Mouse (Mus musculus): ENCODE data around the gene Cfd.

Gene Cfd

DNA sequence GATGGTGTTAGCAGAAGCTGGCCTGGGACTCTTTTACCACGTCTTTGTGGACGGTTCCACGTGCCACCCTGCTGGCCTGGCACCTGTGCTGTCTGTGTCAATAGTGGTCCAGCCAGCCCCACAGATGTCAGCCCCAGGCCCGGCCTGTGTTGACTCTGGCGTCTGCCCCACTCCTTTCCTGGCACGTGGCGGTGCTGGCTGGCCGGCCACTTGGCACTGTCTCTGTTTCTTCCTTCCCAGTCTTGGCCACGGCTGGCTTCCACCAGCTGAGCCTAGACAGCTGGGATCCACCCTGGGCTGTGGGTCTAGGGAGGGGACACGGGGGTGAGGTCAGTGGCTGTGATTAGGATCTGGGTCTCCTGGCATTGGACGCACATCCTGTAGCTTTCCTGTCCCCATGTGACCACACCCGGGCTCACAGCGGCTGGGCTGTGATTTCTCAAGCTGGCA lies 43.6 kb downstream of the Cfd start:
- DNase-seq, result peak; percentile 88 to 95

DNA sequence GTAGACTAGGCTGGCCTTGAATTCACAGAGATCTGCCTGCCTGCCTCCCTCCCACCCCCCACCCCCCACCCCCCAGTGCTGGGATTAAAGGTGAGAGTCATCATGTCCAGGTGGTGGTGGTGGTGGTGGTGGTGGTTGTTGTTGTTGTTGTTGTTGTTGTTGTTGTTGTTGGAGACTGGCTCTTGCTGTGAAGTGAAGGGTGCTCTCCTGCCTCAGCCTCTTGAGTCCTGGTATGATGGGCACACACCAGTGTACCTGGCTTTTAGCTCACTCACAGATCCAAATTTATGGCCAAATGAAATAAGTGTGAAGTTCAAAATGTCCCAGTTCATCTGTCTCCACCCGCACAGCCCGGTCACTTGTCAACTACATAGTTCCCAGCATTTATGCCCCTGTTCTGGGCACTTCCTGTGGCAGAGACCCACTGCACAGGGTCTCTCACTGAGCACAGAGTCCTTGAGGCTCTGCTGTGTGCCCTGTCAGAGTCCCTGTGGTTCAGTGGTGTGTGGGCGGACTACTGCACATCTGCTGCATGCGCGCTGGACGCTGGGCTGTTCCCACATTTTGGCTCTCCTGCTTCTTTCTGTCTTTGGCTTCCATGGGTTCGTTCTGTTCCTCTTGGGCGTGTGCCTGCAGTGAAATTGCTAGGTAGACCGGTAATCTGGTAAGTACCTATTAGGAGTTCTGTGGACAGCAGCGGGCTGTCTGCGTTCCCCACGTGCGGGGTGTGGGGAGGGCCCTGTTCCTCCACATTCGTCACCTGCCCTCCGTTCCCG lies 44.3 kb downstream of the Cfd start:
- DNase-seq, result no peak

DNA sequence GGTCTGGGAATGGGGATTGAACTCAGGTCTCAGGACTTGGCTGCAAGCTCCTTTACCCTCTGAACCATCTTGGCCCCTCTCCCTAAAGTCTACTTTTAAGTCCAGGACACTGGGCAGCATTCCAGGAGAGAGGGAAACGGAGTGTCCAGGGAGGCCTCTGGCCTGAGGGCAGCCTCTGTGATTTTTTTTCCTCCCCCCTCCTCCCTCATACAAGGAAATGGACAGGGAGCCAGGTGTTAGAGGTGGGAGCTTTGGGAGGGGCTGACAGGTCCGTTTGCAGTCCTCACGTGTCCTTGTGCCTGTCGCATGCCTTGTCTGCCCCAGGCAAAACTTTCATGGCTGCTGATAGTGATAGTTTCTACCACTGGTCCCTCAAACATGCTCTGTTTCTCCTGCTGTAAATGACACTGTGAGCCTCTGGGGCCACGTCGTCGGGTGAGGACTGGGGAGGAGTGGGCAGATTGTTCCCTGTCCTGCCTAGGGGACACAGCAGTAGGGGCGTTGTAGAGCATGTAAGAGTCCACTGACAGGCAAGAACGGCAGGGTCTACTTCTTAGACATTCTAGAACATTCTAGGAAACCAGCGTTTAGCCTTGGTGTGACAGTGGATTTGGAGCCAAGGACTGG lies 45.7 kb downstream of the Cfd start:
- peak; percentile 89 to 91 for DNase-seq

DNA sequence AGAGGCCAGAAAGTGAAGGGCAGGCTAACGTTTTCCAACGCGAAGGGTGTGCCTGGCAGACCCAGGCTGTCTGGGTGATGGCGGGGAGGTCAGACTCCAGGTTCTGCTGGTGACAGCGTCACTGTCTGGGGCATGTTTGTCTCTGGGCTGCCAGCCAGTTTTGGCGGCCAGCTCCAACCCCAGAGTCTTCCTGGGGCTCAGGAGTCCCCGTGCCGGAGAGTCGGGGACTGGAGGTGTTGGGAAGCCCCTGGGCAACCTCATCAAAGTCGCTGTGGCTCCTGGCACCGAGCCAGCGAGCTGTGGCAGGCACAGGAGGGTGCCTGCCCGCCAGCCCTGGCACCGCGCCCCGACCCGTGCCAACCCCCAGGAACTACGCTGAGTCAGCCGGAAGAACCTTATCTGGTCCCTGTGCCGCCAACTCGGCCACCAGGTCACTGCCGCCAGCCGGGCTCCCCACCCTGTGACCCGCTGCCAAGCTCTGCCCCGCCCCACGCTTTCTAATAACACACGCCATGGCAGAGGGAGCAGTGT lies 46.3 kb downstream of the Cfd start:
- peak; percentile 82 to 92 for DNase-seq

DNA sequence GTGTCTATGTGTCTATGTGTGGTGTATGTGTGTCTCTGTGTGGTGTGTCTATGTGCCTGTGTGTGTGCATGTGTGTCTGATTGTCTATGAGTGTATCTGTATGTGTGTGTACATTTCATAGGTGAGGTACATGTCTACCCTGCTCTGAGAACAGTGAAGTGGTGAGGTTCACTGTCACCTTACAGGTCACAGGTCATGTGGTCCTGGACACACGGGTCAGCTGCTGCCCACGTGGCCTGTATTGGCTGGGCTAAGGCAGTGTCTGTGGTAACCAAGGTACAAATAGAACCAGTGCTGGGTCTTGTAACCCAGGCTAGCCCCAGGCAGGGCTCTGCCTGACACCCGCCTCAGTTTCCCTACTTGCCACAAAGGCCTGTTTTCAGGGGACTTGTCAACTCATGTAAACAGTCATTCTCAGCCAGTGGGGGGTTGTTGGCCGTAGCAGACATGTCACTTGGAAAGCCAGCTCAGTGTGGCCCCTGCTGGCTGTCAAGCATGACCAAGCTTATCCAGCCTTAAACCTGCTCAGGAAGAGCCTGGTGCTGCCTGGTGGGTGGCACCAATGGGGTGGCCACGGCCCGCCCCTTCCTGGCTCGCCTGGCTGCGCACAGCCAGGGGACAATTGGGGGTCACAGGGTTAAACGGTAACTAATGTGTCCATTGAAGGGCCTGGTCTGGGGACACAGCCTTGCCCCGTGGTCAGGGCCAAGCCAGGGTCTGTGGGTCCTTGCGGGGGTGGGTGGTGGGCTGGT lies 47.3 kb downstream of the Cfd start:
- DNase-seq, result peak; percentile 68 to 89

DNA sequence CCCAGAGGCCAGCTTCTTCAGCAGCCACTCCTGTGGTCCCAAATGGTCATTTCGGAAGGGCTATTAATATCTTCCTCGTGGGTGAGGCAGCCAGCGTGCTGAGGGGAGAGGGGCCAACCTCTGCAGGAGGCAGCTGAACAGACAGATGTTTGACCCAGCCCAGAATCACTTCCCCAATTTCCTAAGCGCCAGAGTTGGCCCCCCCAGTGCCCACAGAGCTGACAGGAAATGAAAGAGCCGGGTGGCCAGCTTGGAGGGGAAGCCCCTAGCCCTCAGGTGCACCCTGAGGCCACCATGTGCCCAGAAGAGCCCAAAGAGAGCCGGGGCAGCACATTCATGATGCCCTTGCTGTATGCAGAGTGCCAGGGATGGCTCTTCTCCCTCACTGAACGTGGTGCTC lies 50.1 kb downstream of the Cfd start:
- no peak for DNase-seq
